Mouse (Mus musculus) frontal cortex, postnatal 14 days (tissue): ENCODE data around the gene Mafg.
"Not testable (repeated sequence)": the region's sequence is repeated elsewhere in the genome, so short reads cannot be mapped to it uniquely, and the experiment has no call there.

ENCODE experiments used
- DNase-seq, 2 experiments: peaks; one replicate each; pipeline ENCODE4 v3.0.0; 2022; ENCODE audit warnings: low spot score in 2 of 2

Mafg gene

GRCm38 (mm10) chr11:120633520-120634343 is at the start of gene Mafg:
TSS of gene Mafg (minus strand) at chr11:120633600.
- peak; percentile 86 to 89 for DNase-seq

- DNase-seq: no peak
Observed at GRCm38 (mm10) chr11:120682683-120683082, 49.3 kb upstream of the Mafg start.

GRCm38 (mm10) chr11:120679909-120680308 is 46.5 kb upstream of the Mafg start:
- DNase-seq: no peak

- no peak for DNase-seq
Observed at GRCm38 (mm10) chr11:120676951-120677350, 43.6 kb upstream of the Mafg start.

GRCm38 (mm10) chr11:120675875-120676274 is 42.5 kb upstream of the Mafg start:
- DNase-seq: not testable (repeated sequence)

GRCm38 (mm10) chr11:120673594-120674122 is 40.3 kb upstream of the Mafg start:
- DNase-seq: no peak

- peak; percentile 85 to 92 for DNase-seq
Observed at GRCm38 (mm10) chr11:120672687-120673593, 39.5 kb upstream of the Mafg start, which contains the start of gene Aspscr1. TSS of gene Aspscr1 (plus strand) at chr11:120672973.

- no peak for DNase-seq
Observed at GRCm38 (mm10) chr11:120666617-120667016, 33.2 kb upstream of the Mafg start.

GRCm38 (mm10) chr11:120665406-120665805 is 32.0 kb upstream of the Mafg start:
- DNase-seq: no peak

- no peak for DNase-seq
Observed at GRCm38 (mm10) chr11:120663714-120664113, 30.3 kb upstream of the Mafg start.

GRCm38 (mm10) chr11:120662759-120663158 is 29.4 kb upstream of the Mafg start:
- DNase-seq: no peak

- no peak for DNase-seq
Observed at GRCm38 (mm10) chr11:120661076-120661460, 27.7 kb upstream of the Mafg start, which contains the start of gene Notum. TSS of gene Notum (minus strand) at chr11:120661175.

- no peak for DNase-seq
Observed at GRCm38 (mm10) chr11:120660301-120661075, 27.1 kb upstream of the Mafg start.

GRCm38 (mm10) chr11:120659509-120660300 is 26.3 kb upstream of the Mafg start:
- DNase-seq: no peak

- peak; percentile 57 to 65 for DNase-seq
Observed at GRCm38 (mm10) chr11:120658876-120659410, 25.5 kb upstream of the Mafg start.

GRCm38 (mm10) chr11:120657301-120657700 is 23.9 kb upstream of the Mafg start:
- DNase-seq: no peak

- DNase-seq: no peak
Observed at GRCm38 (mm10) chr11:120654741-120655140, 21.3 kb upstream of the Mafg start.

GRCm38 (mm10) chr11:120651872-120652271 is 18.5 kb upstream of the Mafg start:
- no peak for DNase-seq

- DNase-seq: peak in 1 of 2 experiments; percentile 40
Observed at GRCm38 (mm10) chr11:120648001-120648476, 14.6 kb upstream of the Mafg start, which contains the start of gene Myadml2. TSS of gene Myadml2 (minus strand) at chr11:120648158.
